ENCODE assay signal across 8 mouse cellular contexts in genomic region chr13:92750976-92751518, GRCm38 (mm10). TPM values are rescaled to one million over a fixed set of nuclear protein-coding genes. Genes with fewer than 3 reads are reported as not detected.
A peak's percentile ranks its signal among the peaks of the same experiment; 100 is the strongest.
DNase-seq lines count a peak whose midpoint lies in the region; ATAC-seq and TF ChIP-seq lines count a peak whose summit lies in the region.

No protein-coding gene starts in this region.

- no peaks in the 10 kb centered on the region for H3K4me1 ChIP-seq in ES-Bruce4 (ENCODE audit: control insufficient read depth, insufficient read depth, low read length)
- H3K4me1 ChIP-seq in embryonic facial prominence, embryonic 15.5 days = 0 out of 2 replicates have a peak, but pooled peaks cover 6% of the 10 kb centered on the region
- peaks cover 7% of the 10 kb centered on the region; the same call in 1 of the 2 replicates for H3K4me1 ChIP-seq in heart, embryonic 12.5 days (replicated peaks)
- 0 out of 2 replicates have a peak, but pooled peaks cover 4% of the 10 kb centered on the region for H3K4me1 ChIP-seq in kidney, embryonic 16.5 days (ENCODE audit: insufficient read depth, low read length)
- no peaks in the 10 kb centered on the region for H3K4me1 ChIP-seq in liver, adult 2 months (ENCODE audit: control insufficient read depth, insufficient read depth, low read length)
- H3K4me1 ChIP-seq in stomach, postnatal 0 days (replicated peaks; ENCODE audit: control insufficient read depth, insufficient read depth) = no peaks in the 10 kb centered on the region

- 4% methylated on average over 7 of the region's 7 CpGs for WGBS in embryonic facial prominence, embryonic 15.5 days
- 18% methylated on average over 7 of the region's 7 CpGs for WGBS in heart, embryonic 12.5 days
- 12% methylated on average over 7 of the region's 7 CpGs for WGBS in kidney, embryonic 16.5 days
- 7% methylated on average over 7 of the region's 7 CpGs for WGBS in liver, adult 2 months
- WGBS in stomach, postnatal 0 days = 18% methylated on average over 7 of the region's 7 CpGs

- no peak for TF ChIP-seq EP300 in ES-Bruce4 (IDR thresholded peaks at IDR 0.05; ENCODE audit: insufficient read depth, low read depth, low read length)
- no peak for TF ChIP-seq EP300 in stomach, postnatal 0 days (optimal IDR thresholded peaks at IDR 0.05)

- H3K79me2 ChIP-seq in liver, adult 2 months (ENCODE audit: control insufficient read depth, insufficient read depth, low read length) = no peaks in the 10 kb centered on the region
- no peaks in the 10 kb centered on the region for H3K79me2 ChIP-seq in myocyte (ENCODE audit: control insufficient read depth, insufficient read depth)

- H3K4me2 ChIP-seq in embryonic facial prominence, embryonic 15.5 days (replicated peaks) = peak overlapping the region; percentile 45
- peak overlapping the region; percentile 37 for H3K4me2 ChIP-seq in heart, embryonic 12.5 days
- H3K4me2 ChIP-seq in kidney, embryonic 16.5 days (replicated peaks; ENCODE audit: low read depth, low read length) = no peak overlapping the region; the same call in 1 of the 2 replicates
- H3K4me2 ChIP-seq in myocyte (ENCODE audit: low read depth) = peak overlapping the region; percentile 61
- H3K4me2 ChIP-seq in stomach, postnatal 0 days (replicated peaks; ENCODE audit: low read depth) = peak overlapping the region; percentile 21; the same call in 1 of the 2 replicates

- ATAC-seq in embryonic facial prominence, embryonic 15.5 days (ENCODE audit: insufficient number of reproducible peaks, low FRiP score, low TSS enrichment, low read depth) = peak; percentile 35; the same call in 1 of the 2 replicates
- no peak for ATAC-seq in heart, embryonic 12.5 days (ENCODE audit: insufficient number of reproducible peaks, low FRiP score)
- peak; percentile 78 for ATAC-seq in kidney, embryonic 16.5 days (ENCODE audit: low FRiP score, low TSS enrichment)
- ATAC-seq in stomach, postnatal 0 days (ENCODE audit: low FRiP score, low TSS enrichment) = peak; percentile 31; the same call in 1 of the 2 replicates

- peak; percentile 93 for DNase-seq in brain, adult 2 months (ENCODE audit: low read depth, low spot score)
- peak; percentile 71 for DNase-seq in liver, adult 2 months (ENCODE audit: extremely low read depth, low read depth, low spot score)
- peak; percentile 70 for DNase-seq in stomach, postnatal 0 days (ENCODE audit: low spot score)

- H3K4me3 ChIP-seq in ES-Bruce4 (ENCODE audit: low read depth, low read length) (no peak overlapping the region), myocyte (no peak overlapping the region)
- H3K4me3 ChIP-seq in embryonic facial prominence, embryonic 15.5 days (replicated peaks) = peak overlapping the region; percentile 19
- H3K4me3 ChIP-seq in heart, embryonic 12.5 days = no peak overlapping the region
- H3K4me3 ChIP-seq in kidney, embryonic 16.5 days (ENCODE audit: low read length) = no peak overlapping the region
- H3K4me3 ChIP-seq in liver, adult 2 months (ENCODE audit: insufficient read depth, low read depth, low read length) = peak overlapping the region; percentile 4; the same call in 1 of the 2 replicates
- H3K4me3 ChIP-seq in stomach, postnatal 0 days (ENCODE audit: low read depth, low read length) = no peak overlapping the region

- H3K27me3 ChIP-seq in ES-Bruce4 (ENCODE audit: control insufficient read depth, insufficient read depth, low read length, poor library complexity, severe bottlenecking) (no peaks in the 10 kb centered on the region), myocyte (ENCODE audit: control insufficient read depth, insufficient read depth, insufficient read length) (no peaks in the 10 kb centered on the region)
- no peaks in the 10 kb centered on the region for H3K27me3 ChIP-seq in embryonic facial prominence, embryonic 15.5 days
- 0 out of 2 replicates have a peak, but pooled peaks cover 6% of the 10 kb centered on the region for H3K27me3 ChIP-seq in heart, embryonic 12.5 days (replicated peaks)
- H3K27me3 ChIP-seq in kidney, embryonic 16.5 days (ENCODE audit: insufficient read depth, low read length) = no peaks in the 10 kb centered on the region
- no peaks in the 10 kb centered on the region for H3K27me3 ChIP-seq in liver, adult 2 months (ENCODE audit: control insufficient read depth, insufficient read depth, low read length)
- no peaks in the 10 kb centered on the region for H3K27me3 ChIP-seq in stomach, postnatal 0 days (ENCODE audit: control insufficient read depth, insufficient read depth, low read length)

- H3ac ChIP-seq in myocyte (ENCODE audit: control insufficient read depth, insufficient read length) = no peak overlapping the region

- no peak overlapping the region for H3K27ac ChIP-seq in ES-Bruce4 (ENCODE audit: insufficient read depth, low read length)
- H3K27ac ChIP-seq in embryonic facial prominence, embryonic 15.5 days (replicated peaks) = no peak overlapping the region
- no peak overlapping the region for H3K27ac ChIP-seq in heart, embryonic 12.5 days (ENCODE audit: poor library complexity, severe bottlenecking)
- no peak overlapping the region for H3K27ac ChIP-seq in kidney, embryonic 16.5 days (ENCODE audit: low read length)
- no peak overlapping the region for H3K27ac ChIP-seq in liver, adult 2 months (replicated peaks; ENCODE audit: insufficient read depth, low read depth, low read length)
- H3K27ac ChIP-seq in stomach, postnatal 0 days (replicated peaks) = no peak overlapping the region

- TF ChIP-seq POLR2A in ES-Bruce4 (IDR thresholded peaks at IDR 0.05; ENCODE audit: insufficient read depth, low read length) (no peak), myocyte (IDR thresholded peaks at IDR 0.05; ENCODE audit: insufficient read length, low read depth) (no peak)
- TF ChIP-seq POLR2A in liver, adult 2 months (IDR thresholded peaks at IDR 0.05; ENCODE audit: extremely low read depth, insufficient read depth, low read length) = no peak

- H3K9me3 ChIP-seq in ES-Bruce4 (replicated peaks; ENCODE audit: control insufficient read depth, insufficient read depth, low read length, poor library complexity, severe bottlenecking) = no peaks in the 10 kb centered on the region
- no peaks in the 10 kb centered on the region for H3K9me3 ChIP-seq in embryonic facial prominence, embryonic 15.5 days (replicated peaks)
- H3K9me3 ChIP-seq in heart, embryonic 12.5 days (replicated peaks) = 0 out of 2 replicates have a peak, but pooled peaks cover 3% of the 10 kb centered on the region
- peaks cover 3% of the 10 kb centered on the region; the same call in 1 of the 2 replicates for H3K9me3 ChIP-seq in kidney, embryonic 16.5 days (ENCODE audit: low read length)
- H3K9me3 ChIP-seq in stomach, postnatal 0 days (ENCODE audit: control insufficient read depth, low read length) = no peaks in the 10 kb centered on the region

- no peaks in the 10 kb centered on the region for H3K36me3 ChIP-seq in ES-Bruce4 (ENCODE audit: control insufficient read depth, insufficient read depth, low read length, poor library complexity, severe bottlenecking)
- H3K36me3 ChIP-seq in embryonic facial prominence, embryonic 15.5 days = no peaks in the 10 kb centered on the region
- H3K36me3 ChIP-seq in heart, embryonic 12.5 days = no peaks in the 10 kb centered on the region
- H3K36me3 ChIP-seq in kidney, embryonic 16.5 days (ENCODE audit: insufficient read depth, low read length) = no peaks in the 10 kb centered on the region
- no peaks in the 10 kb centered on the region for H3K36me3 ChIP-seq in liver, adult 2 months (ENCODE audit: control insufficient read depth, insufficient read depth, low read length)
- no peaks in the 10 kb centered on the region for H3K36me3 ChIP-seq in myocyte (ENCODE audit: control insufficient read depth, insufficient read depth)
- no peaks in the 10 kb centered on the region for H3K36me3 ChIP-seq in stomach, postnatal 0 days (ENCODE audit: control insufficient read depth, insufficient read depth, low read length)

- no peak overlapping the region for H3K9ac ChIP-seq in ES-Bruce4 (ENCODE audit: low read depth, poor library complexity, severe bottlenecking)
- no peak overlapping the region for H3K9ac ChIP-seq in embryonic facial prominence, embryonic 15.5 days
- no peak overlapping the region for H3K9ac ChIP-seq in heart, embryonic 12.5 days
- no peak overlapping the region for H3K9ac ChIP-seq in kidney, embryonic 16.5 days (replicated peaks; ENCODE audit: low read length)
- peak overlapping the region; percentile 59; the same call in 1 of the 2 replicates for H3K9ac ChIP-seq in liver, adult 2 months (ENCODE audit: low read depth, low read length)
- H3K9ac ChIP-seq in stomach, postnatal 0 days (ENCODE audit: low read length) = no peak overlapping the region

- peak; percentile 51 for TF ChIP-seq CTCF in ES-Bruce4 (IDR thresholded peaks at IDR 0.05; ENCODE audit: low read depth, low read length)
- TF ChIP-seq CTCF in liver, adult 2 months (IDR thresholded peaks at IDR 0.05; ENCODE audit: low read depth, low read length) = peak; percentile 67
- TF ChIP-seq CTCF in stomach, postnatal 0 days (IDR thresholded peaks at IDR 0.05; ENCODE audit: low read depth) = peak; percentile 95

TF ChIP-seq in myocyte, 11 proteins besides CTCF, POLR2A, EP300 and RAD21 (continues in another document):
- TF ChIP-seq POLR2AphosphoS2 (IDR thresholded peaks at IDR 0.05; ENCODE audit: insufficient read length, low read depth) (no peak), REST (IDR thresholded peaks at IDR 0.05; ENCODE audit: insufficient read depth, insufficient read length) (no peak), USF1 (IDR thresholded peaks at IDR 0.05; ENCODE audit: low read depth) (no peak), MYOD1 (IDR thresholded peaks at IDR 0.05; ENCODE audit: control insufficient read depth in 1 of 3, insufficient read length in 2 of 3, low read depth in 2 of 3) (no peak), TCF3 (IDR thresholded peaks at IDR 0.05; ENCODE audit: insufficient read length, low read depth) (no peak), MAX (IDR thresholded peaks at IDR 0.05; ENCODE audit: low read depth) (no peak), MYOG (IDR thresholded peaks at IDR 0.05; ENCODE audit: control insufficient read depth in 1 of 3, insufficient read depth in 1 of 3, insufficient read length in 2 of 3, low read depth in 2 of 3) (no peak), TCF12 (IDR thresholded peaks at IDR 0.05; ENCODE audit: insufficient read depth, poor library complexity, severe bottlenecking) (no peak), E2F4 (IDR thresholded peaks at IDR 0.05; ENCODE audit: insufficient read depth) (no peak), CEBPB (IDR thresholded peaks at IDR 0.05; ENCODE audit: insufficient read depth, poor library complexity, severe bottlenecking) (no peak)

RNA-seq across cellular contexts. Expression of gene Thbs4, which starts 43.6 kb away (rescaled TPM):
- polyA plus RNA-seq in ES-Bruce4 (2011; ENCODE audit: insufficient read depth, insufficient read length, low read depth, missing spikeins) (0.49 TPM in 1 of 2 replicates, not detected in the other), myocyte (2012; fragmentation: generic; extraction: Trizol) (not detected)
- 30.8 and 51.3 TPM in 2 replicates for polyA plus RNA-seq in embryonic facial prominence, embryonic 15.5 days (2015; fragmentation: Nextera tagmentation; extraction: Ambion mirVana)
- 45.6 and 50.9 TPM in 2 replicates for polyA plus RNA-seq in heart, embryonic 12.5 days (2016; fragmentation: Nextera tagmentation; extraction: Ambion mirVana)
- 2.1 TPM in 2 replicates for polyA plus RNA-seq in kidney, embryonic 16.5 days (2015; fragmentation: Nextera tagmentation; extraction: Ambion mirVana)
- total RNA-seq in liver, adult 2 months (2014; rRNA removed) = 0.09 TPM in 1 of 2 replicates, not detected in the other
- 0.04 and 0.05 TPM in 2 replicates for polyA plus RNA-seq in liver, adult 2 months (2012; rRNA removed)
- polyA plus RNA-seq in stomach, postnatal 0 days (2015; fragmentation: Nextera tagmentation; extraction: Ambion mirVana) = 0.72 and 0.93 TPM in 2 replicates

Comparison
In these comparisons a context has a peak if more than half of its experiments do, and no peak if none do; other contexts are left out.
1. H3K4me3 ChIP-seq: peak in embryonic facial prominence, embryonic 15.5 days (single experiment) and liver, adult 2 months (single experiment); none in ES-Bruce4 (single experiment), heart, embryonic 12.5 days (single experiment), kidney, embryonic 16.5 days (single experiment), myocyte (single experiment) and stomach, postnatal 0 days (single experiment).
2. RNA of gene Thbs4, which starts 43.6 kb away (polyA plus RNA-seq): 45.6 to 50.9 TPM in heart, embryonic 12.5 days and 30.8 to 51.3 TPM in embryonic facial prominence, embryonic 15.5 days; 2.1 TPM in kidney, embryonic 16.5 days, 0.72 to 0.93 TPM in stomach, postnatal 0 days, 0.49 TPM in ES-Bruce4, 0.04 to 0.05 TPM in liver, adult 2 months and not detected in myocyte (single experiment); every median in the first group is over 10 times any median in the second.
3. Peak in every context shown above with its lines, with median percentiles within 50 percentile points of each other: CTCF ChIP-seq and DNase-seq.